Mouse (Mus musculus) B cell, adult 2 months (primary cell): ENCODE measurements at regions not wholly inside any gene's neighbourhood (a gene's known extent, or its start where the extent isn't known, plus 50 kb on each side); places are given as distances from the start of the nearest gene placed in this dataset.
A peak's percentile ranks its signal among the peaks of the same experiment; 100 is the strongest.
"Not testable (repeated sequence)": the region's sequence is repeated elsewhere in the genome, so short reads cannot be mapped to it uniquely, and the experiment has no call there.

Source experiments
- DNase-seq, 2 experiments: peaks; one replicate each; pipeline ENCODE4 v3.0.0; 2022

DNA sequence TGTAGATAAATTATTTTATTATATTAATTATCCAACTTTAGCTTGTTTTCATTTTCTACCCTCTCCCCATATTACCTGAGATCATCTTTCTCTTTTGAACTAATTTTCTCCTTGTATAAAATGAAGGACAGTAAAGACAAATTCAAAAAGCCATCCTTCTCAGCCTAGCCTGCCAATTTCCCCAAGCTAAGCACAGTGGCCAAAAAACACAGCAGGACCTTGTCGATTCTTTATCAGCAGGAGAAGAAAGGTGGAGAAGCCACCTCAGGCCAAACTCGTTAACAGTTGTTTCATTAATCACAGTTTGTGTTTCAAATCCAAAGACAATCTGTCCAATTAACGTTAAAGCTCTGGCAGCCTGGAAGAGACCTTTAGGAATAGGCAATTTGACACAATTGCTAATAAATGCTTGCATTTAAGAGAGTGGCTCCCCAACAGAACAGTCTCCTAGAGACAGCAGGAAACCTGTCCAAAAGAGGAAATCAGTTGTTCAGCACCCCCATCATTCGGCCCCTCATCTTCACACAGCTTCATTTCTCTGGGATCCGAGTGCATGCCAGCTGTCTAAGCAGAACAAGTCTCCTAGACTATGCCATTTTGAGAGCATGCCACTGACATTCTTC is 135.7 kb upstream of the Tlr4 start:
- no peak for DNase-seq

DNA sequence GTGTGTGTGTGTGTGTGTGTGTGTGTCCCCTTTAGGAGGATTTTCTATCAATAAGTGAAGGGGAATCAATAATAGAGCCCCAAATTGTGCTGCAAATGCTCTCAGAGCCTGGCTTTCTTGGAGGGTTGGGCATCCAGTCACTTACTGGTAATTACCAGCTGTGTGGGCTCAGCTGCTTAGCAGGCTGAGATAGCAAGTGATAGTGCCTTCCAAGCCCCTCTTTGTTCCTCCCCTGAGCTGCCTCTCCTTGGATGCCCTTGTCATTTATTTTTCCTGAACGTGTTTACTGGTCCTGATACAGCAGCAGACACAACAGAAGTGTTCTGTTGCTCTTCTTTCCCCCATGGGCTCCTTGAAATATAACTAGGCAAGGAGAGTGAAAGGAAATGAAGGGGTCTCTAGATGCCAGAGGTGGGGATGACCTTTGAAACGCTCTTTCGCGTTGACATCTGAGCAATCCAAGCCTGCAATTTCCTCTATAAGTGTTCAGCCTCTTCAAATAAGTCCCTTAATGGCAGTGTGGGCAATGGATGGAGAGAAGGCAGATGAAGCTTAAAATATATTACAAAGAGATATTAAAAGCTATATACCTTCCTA is 133.3 kb upstream of the Tlr4 start:
- no peak for DNase-seq

DNA sequence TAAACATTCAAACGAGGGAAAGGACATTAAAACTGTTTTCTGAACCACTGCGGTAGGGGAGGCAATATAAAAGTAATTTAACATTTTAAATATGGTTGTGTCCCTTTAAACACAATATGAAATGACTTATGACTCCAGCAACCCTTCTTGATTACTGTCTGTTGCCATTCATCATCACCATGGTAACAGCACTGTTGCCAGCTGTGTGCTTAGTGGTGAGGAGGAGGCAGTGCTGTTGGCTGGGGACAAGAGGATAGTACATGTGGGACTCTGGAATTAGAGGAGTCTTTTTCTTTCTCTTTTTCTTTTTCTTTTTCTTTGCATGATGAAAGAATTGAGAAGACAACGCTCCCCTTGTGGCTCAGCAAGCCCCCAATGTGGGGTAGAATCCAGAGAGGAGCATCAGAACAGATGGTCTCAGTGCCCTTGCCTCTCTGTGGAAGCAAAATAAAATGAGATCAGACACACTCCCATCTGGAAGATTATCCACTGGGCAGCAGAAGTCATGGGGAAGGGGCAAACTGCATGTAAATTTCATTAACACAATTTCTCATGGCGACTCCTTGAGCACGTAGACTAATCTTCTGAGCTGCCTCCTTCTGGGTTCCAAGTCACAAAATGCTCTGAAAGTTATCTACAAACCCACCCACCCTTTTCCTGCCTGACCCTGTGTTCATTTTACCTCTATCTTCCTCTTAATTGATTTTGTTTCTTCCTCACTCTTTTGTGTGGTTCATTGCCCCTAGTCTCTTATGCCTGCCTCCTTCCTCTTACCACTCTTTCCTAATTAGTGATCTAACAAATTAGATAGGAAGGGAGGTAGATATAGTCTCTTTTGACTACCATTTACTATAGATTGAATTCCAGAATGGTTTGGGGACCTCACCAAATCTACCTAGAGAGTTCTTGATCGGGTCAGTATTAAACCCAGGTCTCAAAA is 111.3 kb upstream of the Tlr4 start:
- no peak for DNase-seq

DNA sequence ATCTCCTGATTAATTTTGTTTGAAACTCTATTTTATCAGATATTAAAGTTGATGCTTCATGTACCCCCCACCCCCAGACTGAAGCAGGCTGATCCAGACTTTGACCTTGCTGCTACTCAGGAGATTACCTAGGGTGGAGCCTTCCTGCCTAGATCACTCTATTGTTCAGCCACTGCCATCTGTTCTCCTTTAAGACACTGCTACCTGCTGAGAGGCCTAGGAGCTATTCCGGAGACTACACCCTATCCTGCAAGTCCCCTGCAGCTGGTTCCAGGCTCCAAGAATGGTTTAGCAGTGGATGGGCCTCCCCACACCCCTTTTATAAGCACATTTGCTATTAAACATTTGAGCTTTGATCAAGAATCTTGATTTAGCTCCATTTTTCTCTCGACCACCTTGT is 90.0 kb upstream of the Tlr4 start:
- DNase-seq, result no peak

DNA sequence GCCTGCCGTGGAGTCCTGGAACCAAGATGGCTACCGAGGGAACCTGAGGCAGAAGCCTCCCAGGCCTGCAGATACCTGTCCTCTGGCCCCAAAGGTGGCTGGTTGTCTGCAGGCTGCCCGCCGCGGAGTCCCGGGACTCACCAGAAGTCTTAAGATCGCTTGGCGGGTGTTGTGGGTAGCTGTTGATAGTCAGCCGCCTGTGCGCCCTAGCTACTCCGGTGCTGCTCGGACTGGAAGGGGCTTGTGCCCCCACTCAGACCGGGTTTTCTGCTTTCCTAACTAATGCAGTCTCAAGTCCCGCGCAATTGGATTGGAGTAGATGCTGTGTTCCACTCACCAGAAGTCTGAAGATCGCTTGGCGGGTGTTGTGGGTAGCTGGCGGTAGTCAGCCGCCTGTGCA is 84.0 kb upstream of the Tlr4 start:
- not testable (repeated sequence) for DNase-seq

DNA sequence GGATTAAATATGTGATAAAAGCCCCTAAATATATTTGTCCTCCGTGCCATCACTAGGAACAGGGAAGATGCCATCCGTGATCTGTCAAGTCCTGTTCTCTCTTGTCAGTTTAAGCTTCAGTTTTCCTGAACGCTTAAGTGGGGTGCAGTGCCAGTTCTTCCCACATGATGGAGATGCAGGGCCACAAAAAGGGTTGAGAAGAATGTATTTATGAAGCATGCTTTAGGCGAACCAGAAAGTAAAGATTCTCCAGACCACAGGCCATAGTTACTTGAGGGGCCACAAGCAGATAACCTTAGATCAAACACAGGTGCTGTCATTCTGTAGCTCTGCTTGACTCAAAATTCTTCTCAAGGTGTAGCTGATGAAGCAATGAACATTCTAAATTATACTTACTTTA is 58.6 kb upstream of the Tlr4 start:
- DNase-seq, result peak; percentile 56 to 60
